Mouse (Mus musculus): ENCODE measurements around the gene Rpgrip1l. TPM values are rescaled to one million over a fixed set of nuclear protein-coding genes. Genes with fewer than 3 reads are reported as not detected.

The Rpgrip1l gene
- total RNA-seq, 4 experiments from 2014 or later: 3.4 to 5.3 (median 4.2) TPM

GRCm38 (mm10) chr8:91205897-91206296 lies 107.2 kb downstream of the Rpgrip1l start:
- no peak for DNase-seq (ENCODE audit: low spot score)

GRCm38 (mm10) chr8:91201184-91201583 lies 111.9 kb downstream of the Rpgrip1l start:
- DNase-seq (ENCODE audit: low spot score): no peak

GRCm38 (mm10) chr8:91199876-91200275 lies 113.2 kb downstream of the Rpgrip1l start, which contains the start of gene Aktip:
Gene Aktip, minus strand, starts transcription at chr8:91199976.
- DNase-seq (ENCODE audit: low spot score): no peak

- no peak for DNase-seq (ENCODE audit: low spot score)
Observed at GRCm38 (mm10) chr8:91198036-91198435, 115.0 kb downstream of the Rpgrip1l start.

GRCm38 (mm10) chr8:91197233-91197632 lies 115.8 kb downstream of the Rpgrip1l start:
- DNase-seq (ENCODE audit: low spot score): peak; percentile 6

- DNase-seq (ENCODE audit: low spot score): no peak
Observed at GRCm38 (mm10) chr8:91196661-91197060, 116.4 kb downstream of the Rpgrip1l start.

GRCm38 (mm10) chr8:91194081-91194480 lies 119.0 kb downstream of the Rpgrip1l start:
- DNase-seq (ENCODE audit: low spot score): no peak

GRCm38 (mm10) chr8:91192941-91193340 lies 120.1 kb downstream of the Rpgrip1l start:
- DNase-seq (ENCODE audit: low spot score): no peak

GRCm38 (mm10) chr8:91190816-91191340 lies 122.2 kb downstream of the Rpgrip1l start:
- DNase-seq (ENCODE audit: low spot score): peak; percentile 16

GRCm38 (mm10) chr8:91188152-91188551 lies 124.9 kb downstream of the Rpgrip1l start:
- no peak for DNase-seq (ENCODE audit: low spot score)

- DNase-seq (ENCODE audit: low spot score): no peak
Observed at GRCm38 (mm10) chr8:91186372-91186771, 126.7 kb downstream of the Rpgrip1l start.

GRCm38 (mm10) chr8:91177708-91178107 lies 135.4 kb downstream of the Rpgrip1l start:
- DNase-seq (ENCODE audit: low spot score): no peak

GRCm38 (mm10) chr8:91176176-91176575 lies 136.9 kb downstream of the Rpgrip1l start:
- no peak for DNase-seq (ENCODE audit: low spot score)

GRCm38 (mm10) chr8:91171605-91172004 lies 141.5 kb downstream of the Rpgrip1l start:
- no peak for DNase-seq (ENCODE audit: low spot score)

GRCm38 (mm10) chr8:91170914-91171313 lies 142.1 kb downstream of the Rpgrip1l start:
- no peak for DNase-seq (ENCODE audit: low spot score)

- no peak for DNase-seq (ENCODE audit: low spot score)
Observed at GRCm38 (mm10) chr8:91170152-91170551, 142.9 kb downstream of the Rpgrip1l start.

Other genes with a start within 250 kb of the Rpgrip1l start
- gene Rbl2, start 243.2 kb downstream of the Rpgrip1l start, total RNA-seq (2022): 10 to 100 TPM; 34.6 to 46.1 (median 42.0) TPM
- 10 to 100 TPM; 60.2 to 65.7 (median 62.4) TPM for gene Aktip, start 113.3 kb downstream of the Rpgrip1l start, total RNA-seq (2022)
- gene Fto, start 263 bp upstream of the Rpgrip1l start, total RNA-seq (2022): 10 to 100 TPM; 59.3 to 70.7 (median 65.1) TPM

Measured in heart, adult 8-10 months (tissue).